Mouse (Mus musculus) cortical plate, adult 2 months (tissue): ENCODE measurements at regions not wholly inside any gene's neighbourhood (a gene's known extent, or its start where the extent isn't known, plus 50 kb on each side); places are given as distances from the start of the nearest gene placed in this dataset.

ENCODE experiments used
- CTCF ChIP-seq: fragments of 200-500 bp; IDR thresholded peaks from 2 replicates; pipeline ENCODE4 v1.5.1; 2011; ENCODE audit warnings: mild to moderate bottlenecking, control low read depth, low read length; ENCODE audit not compliant: insufficient read depth; ENCODE audit errors: extremely low read depth
- POLR2A ChIP-seq: fragments of 200-500 bp; IDR thresholded peaks from 2 replicates; pipeline ENCODE4 v1.6.1; 2011; ENCODE audit warnings: mild to moderate bottlenecking, low read length, control low read depth; ENCODE audit not compliant: insufficient read depth; ENCODE audit errors: extremely low read depth

- TF ChIP-seq POLR2A (no peak), CTCF (no peak)
Measured at GRCm38 (mm10) chr12:69507906-69508305, 74.9 kb downstream of the Vcpkmt start.
